Mouse (Mus musculus) forebrain, postnatal 0 days (tissue): ENCODE data around the gene Uaca. TPM values are rescaled to one million over a fixed set of nuclear protein-coding genes. Genes with fewer than 3 reads are reported as not detected.

Experiments used
- ATAC-seq: fragments of 200-750 bp; cut with Nextera tagmentation; 2 replicates; pipeline ENCODE4 v1.8.0; 2017; ENCODE audit warnings: mild to moderate bottlenecking, moderate library complexity
- DNase-seq: peaks from one replicate; pipeline ENCODE4 v3.0.0-alpha.2; 2015
- H3K27ac ChIP-seq: fragments of 300-500 bp; sonication (generic); 2 replicates; pipeline ENCODE4 v1.5.1; 2014; ENCODE audit warnings: low read depth, mild to moderate bottlenecking, antibody characterized with exemption, low read length, moderate library complexity, mixed read lengths
- H3K27me3 ChIP-seq: fragments of 300-500 bp; sonication (generic); 2 replicates; pipeline ENCODE4 v1.6.1; 2014; ENCODE audit warnings: mild to moderate bottlenecking, low read length, mixed read lengths; ENCODE audit not compliant: insufficient read depth
- H3K36me3 ChIP-seq: fragments of 300-500 bp; sonication (generic); 2 replicates; pipeline ENCODE4 v1.6.1; 2014; ENCODE audit warnings: mild to moderate bottlenecking, moderate library complexity; ENCODE audit not compliant: insufficient read depth
- H3K4me1 ChIP-seq: fragments of 300-500 bp; sonication (generic); 2 replicates; pipeline ENCODE4 v1.6.1; 2014; ENCODE audit warnings: antibody characterized with exemption; ENCODE audit not compliant: insufficient read depth
- H3K4me2 ChIP-seq: fragments of 300-500 bp; sonication (generic); 2 replicates; pipeline ENCODE4 v1.6.1; 2014; ENCODE audit warnings: low read depth, mild to moderate bottlenecking, moderate library complexity
- H3K4me3 ChIP-seq: fragments of 300-500 bp; sonication (generic); 2 replicates; pipeline ENCODE4 v1.5.1; 2014; ENCODE audit warnings: low read depth, low read length, mixed read lengths
- H3K9ac ChIP-seq: fragments of 300-500 bp; sonication (generic); 2 replicates; pipeline ENCODE4 v1.6.1; 2014; ENCODE audit warnings: mild to moderate bottlenecking
- H3K9me3 ChIP-seq: fragments of 300-500 bp; sonication (generic); 2 replicates; pipeline ENCODE4 v1.6.1; 2016; ENCODE audit warnings: low read length
- CTCF ChIP-seq: sonication (generic); IDR thresholded peaks from 2 replicates; pipeline ENCODE4 v1.5.1; 2016; ENCODE audit warnings: antibody characterized with exemption, control low read depth, low read depth
- WGBS: fragments of 180-500 bp; shearing (Covaris S2); extraction: QIAGEN DNeasy Blood & Tissue Kit; methylation state at CpG from one replicate; pipeline ENCODE4 v1.1.7; 2014; 5-methylcytosine and 5-hydroxymethylcytosine counted together
- polyA plus RNA-seq: library from polyadenylated mRNA; unstranded; fragments of >200 nt; fragmentation: Nextera tagmentation; extraction: Ambion mirVana; gene quantifications from 2 replicates; pipeline ENCODE4 v1.2.1, GENCODE M21; 2015
- total RNA-seq: library from RNA; depleted of rRNA; stranded (reverse); fragments of >200 nt; gene quantifications from 2 replicates; pipeline ENCODE4 v1.2.3, GENCODE M21; 2014

Gene Uaca
- total and polyA plus RNA-seq, 2 experiments from 2014 or later, result 8.9 to 10.2 TPM

DNA sequence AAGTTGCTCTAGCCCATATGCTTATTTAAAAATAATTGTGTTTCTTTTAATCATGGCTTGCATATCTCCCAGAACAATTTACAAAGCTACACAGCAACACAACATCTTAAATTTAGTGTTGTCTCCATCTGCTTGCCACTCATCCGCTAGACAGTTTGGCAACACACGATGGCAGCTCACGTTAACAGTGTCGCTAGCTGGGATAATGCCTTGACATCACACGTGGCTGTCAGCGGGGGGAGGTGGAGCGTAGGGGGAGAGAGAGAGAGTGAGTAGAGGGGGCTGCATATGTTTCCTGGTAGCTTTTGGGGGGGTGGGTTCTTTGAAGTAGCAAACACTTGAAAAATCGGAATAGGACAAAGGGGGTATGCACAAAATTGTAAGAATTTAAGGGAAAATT is 82.2 kb downstream of the Uaca start:
- ATAC-seq, result peak; percentile 81
- Histone ChIP-seq H3K4me1 (peaks cover 6% of the 10 kb centered on the region; the same call in 1 of the 2 replicates), H3K36me3 (no peaks in the 10 kb centered on the region), H3K9me3 (no peaks in the 10 kb centered on the region), H3K27me3 (no peaks in the 10 kb centered on the region), H3K27ac (no peak overlapping the region), H3K4me3 (no peak overlapping the region), H3K4me2 (peak overlapping the region; percentile 26; the same call in 1 of the 2 replicates), H3K9ac (no peak overlapping the region)
- WGBS, result 12% methylated on average over 8 of the region's 8 CpGs
- TF ChIP-seq CTCF, result 0 out of 2 replicates have a peak, but pooled peaks have one; percentile 8
- DNase-seq, result peak; percentile 86

DNA sequence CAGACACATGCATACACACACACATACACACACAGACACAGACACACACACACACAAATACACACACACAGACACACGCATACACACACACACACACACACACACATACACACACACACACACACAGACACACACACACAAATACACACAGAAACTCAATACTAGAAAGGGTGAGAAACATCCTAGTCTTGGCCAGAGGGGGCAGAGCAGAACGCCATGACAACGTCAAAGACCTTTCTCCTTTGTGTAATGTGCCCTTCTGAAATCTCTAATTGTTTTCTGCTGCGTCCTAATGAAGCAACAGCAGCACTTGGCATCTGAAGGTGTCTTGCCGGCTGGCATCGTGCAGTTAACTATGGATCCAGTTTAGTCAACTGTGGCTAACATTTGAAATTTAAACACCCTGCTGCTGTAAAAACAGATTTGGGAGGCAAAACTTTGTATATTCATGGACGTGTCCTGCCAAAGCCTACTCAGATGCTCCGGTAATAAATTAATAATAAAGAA is 83.8 kb downstream of the Uaca start:
- H3K27ac ChIP-seq, result no peak overlapping the region
- 24% methylated on average over 8 of the region's 8 CpGs for WGBS
- TF ChIP-seq CTCF, result peak; percentile 48
- H3K27me3 ChIP-seq, result no peaks in the 10 kb centered on the region
- no peak overlapping the region for H3K9ac ChIP-seq
- H3K9me3 ChIP-seq, result no peaks in the 10 kb centered on the region
- ATAC-seq (peak; percentile 49), DNase-seq (peak; percentile 56)
- H3K4me3 ChIP-seq, result no peak overlapping the region
- no peak overlapping the region for H3K4me2 ChIP-seq
- H3K4me1 ChIP-seq, result peaks cover 6% of the 10 kb centered on the region; the same call in 1 of the 2 replicates
- no peaks in the 10 kb centered on the region for H3K36me3 ChIP-seq

DNA sequence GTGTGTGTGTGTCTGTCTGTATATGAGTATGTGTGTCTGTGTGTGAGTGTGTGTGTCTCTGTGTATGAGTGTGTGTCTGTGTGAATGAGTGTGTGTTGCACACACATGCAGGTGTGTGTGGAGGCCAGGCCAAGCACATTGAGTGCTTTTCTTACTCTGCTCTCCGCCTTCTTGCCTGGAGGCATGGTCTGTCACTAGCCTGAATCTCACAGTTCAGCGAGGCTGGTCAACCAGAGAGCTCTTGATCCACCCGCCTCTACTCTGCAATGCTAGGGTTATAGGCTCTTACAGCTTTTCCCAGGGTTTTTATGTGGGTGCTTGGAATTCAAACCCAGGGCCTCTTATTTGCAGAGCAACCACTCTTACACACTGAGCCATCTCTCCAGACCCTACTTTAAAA is 84.3 kb downstream of the Uaca start:
- 0 out of 2 replicates have a peak, but pooled peaks have one; percentile 2 for ATAC-seq

GRCm38 (mm10) chr9:60885148-60885547 is 90.8 kb downstream of the Uaca start:
- H3K4me2 ChIP-seq, result no peak overlapping the region
- no peak overlapping the region for H3K27ac ChIP-seq
- no peaks in the 10 kb centered on the region for H3K9me3 ChIP-seq
- 54% methylated on average over 6 of the region's 6 CpGs for WGBS
- no peak for TF ChIP-seq CTCF
- ATAC-seq (no peak), DNase-seq (no peak)
- H3K4me3 ChIP-seq, result no peak overlapping the region
- H3K27me3 ChIP-seq, result no peaks in the 10 kb centered on the region
- H3K4me1 ChIP-seq, result peaks cover 13% of the 10 kb centered on the region; the same call in 1 of the 2 replicates
- H3K36me3 ChIP-seq, result no peaks in the 10 kb centered on the region
- no peak overlapping the region for H3K9ac ChIP-seq

More for the DNA sequence above, 84.3 kb downstream of the Uaca start:
- no peak overlapping the region for H3K9ac ChIP-seq
- H3K4me1 ChIP-seq, result peaks cover 6% of the 10 kb centered on the region; the same call in 1 of the 2 replicates
- no peaks in the 10 kb centered on the region for H3K36me3 ChIP-seq
- 42% methylated on average over 3 of the region's 3 CpGs for WGBS
- no peak for DNase-seq
- H3K9me3 ChIP-seq, result no peaks in the 10 kb centered on the region
- no peaks in the 10 kb centered on the region for H3K27me3 ChIP-seq
- H3K4me3 ChIP-seq, result no peak overlapping the region
- H3K27ac ChIP-seq, result 0 out of 2 replicates have a peak overlapping the region, but pooled peaks have one; percentile 29
- no peak for TF ChIP-seq CTCF
- no peak overlapping the region for H3K4me2 ChIP-seq

DNA sequence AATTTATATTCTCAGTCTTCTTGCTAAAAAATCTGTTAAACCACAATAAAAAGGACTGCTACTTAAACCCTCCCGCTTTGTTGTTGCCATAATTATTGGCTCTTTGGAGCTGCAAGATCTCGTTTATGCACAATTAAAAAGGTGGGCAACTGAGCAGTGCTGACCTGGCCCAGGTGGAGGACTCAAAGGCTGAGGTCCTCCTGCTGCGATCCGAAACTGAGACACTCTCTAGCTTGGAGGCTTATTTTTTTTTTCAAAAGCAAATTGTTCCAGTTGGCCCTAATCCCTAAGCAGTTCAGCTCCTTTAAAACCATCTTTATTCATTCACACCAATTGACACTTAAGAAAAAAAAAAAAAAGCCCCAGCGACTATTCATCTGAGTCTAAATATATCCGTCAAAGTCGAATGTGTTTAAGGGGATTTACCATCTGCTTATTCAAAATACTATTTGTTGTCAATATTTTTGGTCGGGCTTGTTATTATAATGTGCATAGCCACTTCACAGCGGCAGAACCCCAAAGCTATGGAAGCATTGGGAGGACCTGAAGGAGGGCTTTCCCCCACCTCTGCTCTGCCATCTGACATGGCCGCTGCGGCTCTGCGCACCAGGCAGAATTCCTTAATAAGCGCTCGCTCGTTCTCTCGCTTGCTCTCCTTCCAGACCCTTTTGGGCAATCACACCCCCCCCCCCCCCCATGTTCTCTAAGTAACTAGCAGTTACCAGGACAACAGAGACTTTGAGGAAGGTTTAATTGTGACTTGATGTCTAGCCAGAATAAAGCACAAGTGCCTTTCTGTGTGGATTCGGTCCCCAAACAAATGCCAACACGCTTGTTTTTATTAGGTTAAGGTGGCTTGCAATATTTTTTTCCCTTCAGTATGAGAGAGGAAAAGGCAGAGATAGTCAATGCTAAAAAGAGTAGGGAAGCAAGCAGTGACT is 92.4 kb downstream of the Uaca start:
- WGBS, result 4% methylated on average over 18 of the region's 18 CpGs
- no peaks in the 10 kb centered on the region for H3K36me3 ChIP-seq
- peak overlapping the region; percentile 78 for H3K27ac ChIP-seq
- no peak for TF ChIP-seq CTCF
- peak overlapping the region; percentile 46 for H3K4me2 ChIP-seq
- peak overlapping the region; percentile 11 for H3K9ac ChIP-seq
- H3K4me1 ChIP-seq, result peaks cover 13% of the 10 kb centered on the region; the same call in 1 of the 2 replicates
- 0 out of 2 replicates have a peak overlapping the region, but pooled peaks have one; percentile 14 for H3K4me3 ChIP-seq
- ATAC-seq, result peak; percentile 77
- no peaks in the 10 kb centered on the region for H3K27me3 ChIP-seq
- DNase-seq, result peak; percentile 77
- no peaks in the 10 kb centered on the region for H3K9me3 ChIP-seq

DNA sequence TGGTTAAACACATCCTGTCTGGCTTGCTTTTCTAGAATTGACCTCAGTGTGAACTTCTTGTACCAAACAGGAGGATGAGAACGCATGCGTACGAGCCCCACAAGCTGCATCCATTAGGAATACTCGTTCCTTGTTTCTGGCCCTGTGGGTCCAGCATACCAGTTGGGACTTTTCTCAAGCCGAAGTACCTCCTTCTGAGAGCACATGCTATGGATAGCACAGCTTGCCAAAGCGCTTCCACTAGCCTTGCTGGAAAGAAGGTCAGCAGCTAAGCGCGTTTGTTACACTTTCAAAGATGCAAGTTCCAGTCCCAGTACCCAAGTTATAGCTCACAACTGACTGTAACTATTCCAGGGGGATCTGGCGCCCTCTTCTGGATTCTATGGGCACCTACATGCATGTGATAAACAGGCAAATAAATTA is 93.1 kb downstream of the Uaca start:
- Histone ChIP-seq H3K9ac (no peak overlapping the region), H3K27ac (peak overlapping the region; percentile 78), H3K27me3 (no peaks in the 10 kb centered on the region), H3K4me1 (peaks cover 13% of the 10 kb centered on the region; the same call in 1 of the 2 replicates), H3K36me3 (no peaks in the 10 kb centered on the region), H3K4me3 (no peak overlapping the region), H3K9me3 (no peaks in the 10 kb centered on the region), H3K4me2 (peak overlapping the region; percentile 46)
- peak; percentile 53 for ATAC-seq
- peak; percentile 71 for TF ChIP-seq CTCF
- 23% methylated on average over 9 of the region's 9 CpGs for WGBS
- peak; percentile 76 for DNase-seq
